Mouse (Mus musculus): ENCODE results near the gene Pcnx2.

- TF ChIP-seq POLR2AphosphoS2 (IDR thresholded peaks at IDR 0.05; ENCODE audit: insufficient read length, low read depth) (no peak), POLR2A (IDR thresholded peaks at IDR 0.05; ENCODE audit: insufficient read length, low read depth) (no peak), MAX (IDR thresholded peaks at IDR 0.05; ENCODE audit: low read depth) (no peak), USF1 (IDR thresholded peaks at IDR 0.05; ENCODE audit: low read depth) (no peak), SRF (IDR thresholded peaks at IDR 0.05; ENCODE audit: control insufficient read depth, insufficient read length, low read depth) (no peak), TCF12 (IDR thresholded peaks at IDR 0.05; ENCODE audit: insufficient read depth, poor library complexity, severe bottlenecking) (no peak), CEBPB (IDR thresholded peaks at IDR 0.05; ENCODE audit: insufficient read depth, poor library complexity, severe bottlenecking) (no peak)
These were observed 29.6 kb downstream of the Pcnx2 start for GRCm38 (mm10) chr8:125868552-125868951.

All from myocyte (in vitro differentiated cells).